Mouse (Mus musculus) cortical plate, adult 2 months (tissue): ENCODE measurements at regions not wholly inside any gene's neighbourhood (a gene's known extent, or its start where the extent isn't known, plus 50 kb on each side); places are given as distances from the start of the nearest gene placed in this dataset.

ENCODE experiments used
- CTCF ChIP-seq: fragments of 200-500 bp; IDR thresholded peaks from 2 replicates; pipeline ENCODE4 v1.5.1; 2011; ENCODE audit warnings: mild to moderate bottlenecking, control low read depth, low read length; ENCODE audit not compliant: insufficient read depth; ENCODE audit errors: extremely low read depth
- POLR2A ChIP-seq: fragments of 200-500 bp; IDR thresholded peaks from 2 replicates; pipeline ENCODE4 v1.6.1; 2011; ENCODE audit warnings: mild to moderate bottlenecking, low read length, control low read depth; ENCODE audit not compliant: insufficient read depth; ENCODE audit errors: extremely low read depth

GRCm38 (mm10) chr8:89677266-89677665, 633.3 kb upstream of the Sall1 start:
- TF ChIP-seq CTCF (no peak), POLR2A (no peak)
